Mouse (Mus musculus): ENCODE measurements around the gene Smug1. TPM values are rescaled to one million over a fixed set of nuclear protein-coding genes. Genes with fewer than 3 reads are reported as not detected.

Smug1 gene
- polyA plus RNA-seq, 1 experiment from 2014 or later = 25.5 TPM

DNA sequence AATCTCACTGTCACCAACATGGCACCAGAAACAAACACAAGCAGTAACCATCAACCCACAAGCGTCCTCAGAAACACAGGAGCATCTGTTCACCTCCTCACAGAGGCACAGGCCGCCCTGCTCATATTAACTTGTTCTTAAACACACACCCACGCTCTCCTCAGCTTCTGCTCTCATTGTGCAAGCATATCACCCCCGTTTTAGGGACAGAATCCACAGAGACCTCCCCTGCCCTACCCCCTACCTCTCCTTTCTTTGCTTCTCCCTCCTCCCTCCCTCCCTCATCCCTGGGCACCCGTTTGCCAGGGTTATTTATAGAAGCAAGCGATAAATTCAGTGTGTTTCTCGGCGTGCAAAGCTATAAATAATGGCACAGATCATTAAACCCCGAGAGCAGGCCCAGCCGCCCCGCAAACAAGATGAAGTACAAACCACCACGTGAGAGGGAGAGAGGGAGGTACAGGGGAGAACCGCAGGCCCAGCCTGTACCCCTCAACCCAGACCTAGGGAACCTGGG lies 31.4 kb downstream of the Smug1 start:
- no peak for ATAC-seq
- Histone ChIP-seq H3K27ac (ENCODE audit: low read length) (peak overlapping the region; percentile 35; the same call in 1 of the 2 replicates), H3K4me1 (ENCODE audit: control insufficient read depth, insufficient read depth, low read length) (peaks cover 17% of the 10 kb centered on the region; the same call in 1 of the 2 replicates), H3K36me3 (ENCODE audit: control insufficient read depth, insufficient read depth, low read length) (no peaks in the 10 kb centered on the region), H3K9ac (ENCODE audit: low read depth, low read length) (no peak overlapping the region), H3K27me3 (ENCODE audit: control insufficient read depth, insufficient read depth, low read depth, low read length) (peaks cover 10% of the 10 kb centered on the region; the same call in 1 of the 2 replicates), H3K4me2 (ENCODE audit: low read length) (no peak overlapping the region), H3K9me3 (replicated peaks; ENCODE audit: control insufficient read depth, low read length, poor library complexity, severe bottlenecking) (peaks cover 2% of the 10 kb centered on the region; the same call in 1 of the 2 replicates), H3K4me3 (ENCODE audit: low read depth, low read length) (no peak overlapping the region)
- 26% methylated on average over 13 of the region's 13 CpGs for WGBS

DNA sequence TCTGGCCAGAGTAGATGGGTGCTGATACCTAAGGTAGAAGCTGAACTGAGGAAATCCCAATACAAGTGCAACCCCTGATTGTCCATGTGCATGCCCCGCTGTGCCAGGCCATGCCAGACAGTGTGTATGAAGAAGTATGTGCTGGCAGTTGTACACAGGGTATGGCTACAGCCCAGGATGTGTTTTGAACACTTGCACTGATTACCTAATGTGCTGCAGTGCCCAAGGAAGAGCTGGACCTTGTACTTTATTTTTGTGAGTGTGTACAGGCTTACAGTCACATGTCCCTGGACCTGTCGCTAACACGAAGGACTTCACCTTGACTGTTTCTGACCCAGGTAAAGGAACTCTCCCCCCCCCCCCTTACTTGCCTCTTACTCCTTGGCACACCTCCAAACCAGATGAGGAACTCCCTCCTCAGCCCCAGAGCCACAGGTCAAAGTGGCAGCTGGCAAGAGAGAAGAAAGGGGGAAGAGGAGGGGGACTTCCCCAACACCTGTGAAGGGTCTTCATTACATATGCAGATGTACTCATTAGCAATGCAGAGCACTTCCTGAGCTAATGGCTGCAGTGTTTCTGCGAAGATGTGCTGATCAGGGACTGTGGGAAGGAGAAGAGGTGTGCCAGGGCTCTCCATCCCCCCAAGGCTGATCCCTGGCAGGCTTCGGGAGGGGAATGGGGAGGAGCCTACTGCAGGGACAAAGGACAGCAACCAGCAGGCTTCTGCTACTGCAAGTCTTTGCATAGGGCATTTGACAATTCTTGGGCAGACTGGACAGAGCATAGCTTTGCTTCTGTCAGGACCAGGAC lies 32.4 kb downstream of the Smug1 start:
- no peak overlapping the region for H3K9ac ChIP-seq (ENCODE audit: low read depth, low read length)
- peaks cover 17% of the 10 kb centered on the region; the same call in 1 of the 2 replicates for H3K4me1 ChIP-seq (ENCODE audit: control insufficient read depth, insufficient read depth, low read length)
- H3K27me3 ChIP-seq (ENCODE audit: control insufficient read depth, insufficient read depth, low read depth, low read length) = peaks cover 11% of the 10 kb centered on the region; the same call in 1 of the 2 replicates
- peak overlapping the region; percentile 35; the same call in 1 of the 2 replicates for H3K27ac ChIP-seq (ENCODE audit: low read length)
- whole genome bisulfite sequencing = 27% methylated on average over 5 of the region's 5 CpGs
- H3K36me3 ChIP-seq (ENCODE audit: control insufficient read depth, insufficient read depth, low read length) = no peaks in the 10 kb centered on the region
- H3K9me3 ChIP-seq (replicated peaks; ENCODE audit: control insufficient read depth, low read length, poor library complexity, severe bottlenecking) = peaks cover 3% of the 10 kb centered on the region; the same call in 1 of the 2 replicates
- H3K4me3 ChIP-seq (ENCODE audit: low read depth, low read length) = no peak overlapping the region
- 0 out of 2 replicates have a peak, but pooled peaks have one; percentile 52 for ATAC-seq
- no peak overlapping the region for H3K4me2 ChIP-seq (ENCODE audit: low read length)

DNA sequence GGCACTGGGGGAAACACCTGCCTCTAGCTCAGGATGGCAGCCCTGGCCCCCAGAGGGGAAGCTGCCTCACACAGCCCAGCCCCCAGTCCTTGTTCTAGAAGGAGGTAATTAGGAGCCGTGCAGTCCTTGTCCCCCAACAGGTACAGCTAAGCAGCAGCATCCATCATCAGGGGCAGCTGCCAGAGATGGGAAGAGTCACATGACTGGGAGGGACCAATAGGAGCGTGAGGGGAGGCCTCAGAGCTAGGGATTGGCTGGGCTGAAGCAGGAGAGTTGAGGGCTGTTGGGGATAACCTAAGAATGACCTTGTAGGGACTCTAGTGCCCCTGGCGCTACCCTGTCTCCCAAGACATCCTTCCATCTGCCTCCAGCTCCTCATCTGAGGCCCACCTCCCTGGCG lies 33.1 kb downstream of the Smug1 start:
- ATAC-seq = peak; percentile 54
- peak overlapping the region; percentile 17; the same call in 1 of the 2 replicates for H3K4me2 ChIP-seq (ENCODE audit: low read length)
- peaks cover 17% of the 10 kb centered on the region; the same call in 1 of the 2 replicates for H3K4me1 ChIP-seq (ENCODE audit: control insufficient read depth, insufficient read depth, low read length)
- peaks cover 3% of the 10 kb centered on the region; the same call in 1 of the 2 replicates for H3K9me3 ChIP-seq (replicated peaks; ENCODE audit: control insufficient read depth, low read length, poor library complexity, severe bottlenecking)
- no peak overlapping the region; the same call in 1 of the 2 replicates for H3K27ac ChIP-seq (ENCODE audit: low read length)
- no peak overlapping the region for H3K4me3 ChIP-seq (ENCODE audit: low read depth, low read length)
- H3K27me3 ChIP-seq (ENCODE audit: control insufficient read depth, insufficient read depth, low read depth, low read length) = peaks cover 8% of the 10 kb centered on the region; the same call in 1 of the 2 replicates
- no peaks in the 10 kb centered on the region for H3K36me3 ChIP-seq (ENCODE audit: control insufficient read depth, insufficient read depth, low read length)
- peak overlapping the region; percentile 33; the same call in 1 of the 2 replicates for H3K9ac ChIP-seq (ENCODE audit: low read depth, low read length)
- WGBS = 15% methylated on average over 4 of the region's 4 CpGs

DNA sequence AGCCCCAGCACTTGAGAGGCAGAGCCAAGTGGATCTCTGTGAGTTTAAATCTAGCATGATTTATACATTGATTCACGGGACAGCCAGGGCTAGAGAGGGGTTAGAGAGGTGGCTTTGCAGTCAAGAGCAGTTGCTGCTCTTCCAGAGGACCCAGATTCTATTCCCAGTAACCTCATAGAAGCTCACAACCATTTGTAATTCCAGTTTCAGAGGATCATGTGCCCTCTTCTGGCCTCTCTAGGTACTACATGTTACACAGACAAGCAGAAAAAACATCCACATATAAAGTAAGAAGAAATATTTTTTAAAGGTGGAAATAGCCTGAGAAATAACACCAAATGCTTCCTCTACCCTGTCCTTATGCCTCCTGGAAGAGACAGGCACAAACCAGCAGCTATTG lies 36.2 kb downstream of the Smug1 start:
- H3K36me3 ChIP-seq (ENCODE audit: control insufficient read depth, insufficient read depth, low read length) = no peaks in the 10 kb centered on the region
- H3K27me3 ChIP-seq (ENCODE audit: control insufficient read depth, insufficient read depth, low read depth, low read length) = peaks cover 8% of the 10 kb centered on the region; the same call in 1 of the 2 replicates
- peaks cover 16% of the 10 kb centered on the region; the same call in 1 of the 2 replicates for H3K4me1 ChIP-seq (ENCODE audit: control insufficient read depth, insufficient read depth, low read length)
- H3K4me3 ChIP-seq (ENCODE audit: low read depth, low read length) = no peak overlapping the region
- no peak overlapping the region for H3K9ac ChIP-seq (ENCODE audit: low read depth, low read length)
- no peak overlapping the region for H3K4me2 ChIP-seq (ENCODE audit: low read length)
- ATAC-seq = no peak
- H3K27ac ChIP-seq (ENCODE audit: low read length) = no peak overlapping the region
- H3K9me3 ChIP-seq (replicated peaks; ENCODE audit: control insufficient read depth, low read length, poor library complexity, severe bottlenecking) = peaks cover 3% of the 10 kb centered on the region; the same call in 1 of the 2 replicates
- WGBS = 37% methylated on average over 1 of the region's 1 CpGs

DNA sequence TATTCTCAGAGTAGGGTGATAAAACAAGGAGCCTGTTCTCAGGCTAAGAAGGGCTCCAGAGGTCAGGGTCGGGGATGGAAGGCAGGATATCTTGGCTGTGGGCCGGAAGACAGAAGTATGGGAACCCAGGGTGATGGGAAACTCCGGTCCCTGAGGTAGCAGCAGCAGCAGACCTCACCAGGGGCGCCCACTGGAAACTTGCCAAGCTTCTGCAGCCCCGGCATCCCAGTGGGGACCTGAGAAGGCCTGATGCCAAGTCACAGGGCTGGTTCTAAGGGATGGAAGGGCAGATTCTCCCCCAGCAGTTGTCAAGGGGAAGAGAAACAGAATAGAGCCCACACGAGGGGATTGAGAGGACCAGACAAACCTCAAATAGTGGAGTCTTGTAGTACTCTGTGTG lies 37.6 kb downstream of the Smug1 start:
- Histone ChIP-seq H3K4me1 (ENCODE audit: control insufficient read depth, insufficient read depth, low read length) (peaks cover 5% of the 10 kb centered on the region; the same call in 1 of the 2 replicates), H3K4me3 (ENCODE audit: low read depth, low read length) (no peak overlapping the region), H3K36me3 (ENCODE audit: control insufficient read depth, insufficient read depth, low read length) (no peaks in the 10 kb centered on the region), H3K4me2 (ENCODE audit: low read length) (no peak overlapping the region), H3K9me3 (replicated peaks; ENCODE audit: control insufficient read depth, low read length, poor library complexity, severe bottlenecking) (peaks cover 3% of the 10 kb centered on the region; the same call in 1 of the 2 replicates), H3K9ac (ENCODE audit: low read depth, low read length) (no peak overlapping the region), H3K27me3 (ENCODE audit: control insufficient read depth, insufficient read depth, low read depth, low read length) (peaks cover 8% of the 10 kb centered on the region; the same call in 1 of the 2 replicates), H3K27ac (ENCODE audit: low read length) (no peak overlapping the region)
- WGBS = 57% methylated on average over 6 of the region's 6 CpGs
- no peak for ATAC-seq

DNA sequence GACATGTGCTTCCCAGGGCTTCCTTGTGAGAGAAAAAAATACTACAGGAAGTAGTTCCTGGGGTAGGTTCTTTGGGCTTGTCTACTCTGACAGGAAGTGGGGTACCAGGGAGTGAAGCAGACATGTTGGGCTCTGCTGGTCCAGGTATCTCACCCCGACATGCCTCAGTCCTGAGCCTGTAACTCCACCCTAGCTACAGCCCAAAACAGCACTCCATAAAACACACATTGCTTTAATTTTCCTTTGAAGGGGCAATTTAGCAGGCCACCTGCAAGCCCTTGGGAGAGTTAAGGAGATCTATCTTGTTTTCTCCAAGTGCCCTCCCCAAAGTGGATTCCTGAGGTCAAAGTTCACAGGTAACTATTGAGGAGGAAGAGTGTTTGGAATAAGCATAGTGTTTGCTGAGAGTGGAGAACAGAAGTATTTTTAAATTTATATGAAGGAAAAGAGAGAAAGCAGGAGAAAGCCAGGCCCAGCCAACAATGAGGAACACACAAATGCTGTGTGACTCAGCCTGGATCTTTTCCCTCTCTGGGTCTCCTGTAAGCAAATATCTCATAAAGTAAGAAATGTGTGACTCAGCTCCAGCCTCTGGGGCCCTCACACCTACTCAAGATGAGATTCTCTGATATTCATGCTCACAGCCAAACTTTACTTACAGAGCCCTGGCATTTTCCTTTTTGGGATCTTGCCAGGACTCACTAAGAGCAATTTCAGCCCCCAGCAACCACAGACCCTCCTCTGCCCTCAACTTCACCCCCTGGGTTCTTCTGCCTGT lies 38.6 kb downstream of the Smug1 start:
- H3K4me3 ChIP-seq (ENCODE audit: low read depth, low read length) = no peak overlapping the region
- H3K27me3 ChIP-seq (ENCODE audit: control insufficient read depth, insufficient read depth, low read depth, low read length) = peaks cover 8% of the 10 kb centered on the region; the same call in 1 of the 2 replicates
- no peak overlapping the region for H3K27ac ChIP-seq (ENCODE audit: low read length)
- no peak overlapping the region for H3K4me2 ChIP-seq (ENCODE audit: low read length)
- H3K4me1 ChIP-seq (ENCODE audit: control insufficient read depth, insufficient read depth, low read length) = no peaks in the 10 kb centered on the region
- WGBS = 78% methylated on average over 1 of the region's 1 CpGs
- H3K36me3 ChIP-seq (ENCODE audit: control insufficient read depth, insufficient read depth, low read length) = no peaks in the 10 kb centered on the region
- no peak for ATAC-seq
- no peak overlapping the region for H3K9ac ChIP-seq (ENCODE audit: low read depth, low read length)
- H3K9me3 ChIP-seq (replicated peaks; ENCODE audit: control insufficient read depth, low read length, poor library complexity, severe bottlenecking) = peaks cover 3% of the 10 kb centered on the region; the same call in 1 of the 2 replicates

DNA sequence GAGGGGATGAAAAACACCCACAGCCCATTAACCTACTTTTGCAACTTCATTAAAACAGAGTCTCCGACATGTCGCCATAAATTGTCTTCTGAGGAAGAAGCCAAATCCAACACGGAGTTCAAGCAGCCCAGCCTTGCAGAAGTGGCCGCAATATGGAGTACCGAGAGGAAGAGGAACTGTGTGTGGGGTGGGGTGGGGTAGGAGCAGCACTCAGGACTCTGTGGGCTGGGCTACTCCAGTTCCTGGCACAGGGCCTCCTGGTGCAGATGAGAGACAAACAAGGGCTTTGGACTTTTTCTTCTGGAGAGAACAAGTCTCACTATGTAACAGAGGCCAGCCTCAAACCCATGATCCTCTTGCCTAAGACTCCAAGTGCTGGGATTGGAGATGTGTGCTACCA lies 40.9 kb downstream of the Smug1 start:
- H3K4me1 ChIP-seq (ENCODE audit: control insufficient read depth, insufficient read depth, low read length) = no peaks in the 10 kb centered on the region
- 87% methylated on average over 5 of the region's 5 CpGs for WGBS

DNA sequence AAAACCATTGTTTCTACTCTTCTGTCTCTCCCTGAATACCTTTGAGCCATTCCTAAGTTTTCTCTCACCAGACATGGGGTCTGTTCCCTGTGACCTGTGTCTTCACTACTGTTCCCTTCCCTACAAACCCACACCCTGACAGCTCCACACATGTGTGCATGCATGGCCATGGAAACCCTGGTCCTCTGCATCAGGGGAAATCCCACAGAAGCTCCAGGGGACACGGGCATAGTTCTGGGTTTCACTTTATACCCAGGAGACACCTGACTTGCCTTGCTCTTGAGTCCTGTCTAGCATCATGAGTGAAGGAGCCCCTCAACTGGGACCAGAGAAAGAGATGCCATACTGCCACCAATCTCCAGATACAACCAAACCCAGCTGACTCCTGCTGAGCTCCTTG lies 42.6 kb downstream of the Smug1 start:
- no peak overlapping the region for H3K4me3 ChIP-seq (ENCODE audit: low read depth, low read length)
- no peaks in the 10 kb centered on the region; the same call in none of the 2 replicates for H3K27me3 ChIP-seq (ENCODE audit: control insufficient read depth, insufficient read depth, low read depth, low read length)
- no peak overlapping the region for H3K4me2 ChIP-seq (ENCODE audit: low read length)
- no peak overlapping the region for H3K9ac ChIP-seq (ENCODE audit: low read depth, low read length)
- no peak for ATAC-seq
- H3K27ac ChIP-seq (ENCODE audit: low read length) = no peak overlapping the region
- no peaks in the 10 kb centered on the region for H3K4me1 ChIP-seq (ENCODE audit: control insufficient read depth, insufficient read depth, low read length)
- no peaks in the 10 kb centered on the region for H3K36me3 ChIP-seq (ENCODE audit: control insufficient read depth, insufficient read depth, low read length)
- WGBS = 88% methylated on average over 1 of the region's 1 CpGs
- H3K9me3 ChIP-seq (replicated peaks; ENCODE audit: control insufficient read depth, low read length, poor library complexity, severe bottlenecking) = no peaks in the 10 kb centered on the region

More for the DNA sequence above, 40.9 kb downstream of the Smug1 start:
- H3K9me3 ChIP-seq (replicated peaks; ENCODE audit: control insufficient read depth, low read length, poor library complexity, severe bottlenecking) = peaks cover 3% of the 10 kb centered on the region; the same call in 1 of the 2 replicates
- no peak overlapping the region for H3K27ac ChIP-seq (ENCODE audit: low read length)
- H3K27me3 ChIP-seq (ENCODE audit: control insufficient read depth, insufficient read depth, low read depth, low read length) = peaks cover 2% of the 10 kb centered on the region
- ATAC-seq = no peak
- no peak overlapping the region for H3K9ac ChIP-seq (ENCODE audit: low read depth, low read length)
- H3K4me2 ChIP-seq (ENCODE audit: low read length) = no peak overlapping the region
- H3K4me3 ChIP-seq (ENCODE audit: low read depth, low read length) = no peak overlapping the region
- no peaks in the 10 kb centered on the region for H3K36me3 ChIP-seq (ENCODE audit: control insufficient read depth, insufficient read depth, low read length)

Measured in midbrain, embryonic 16.5 days (tissue).